Mouse (Mus musculus): ENCODE results near the gene Prkag2. TPM values are rescaled to one million over a fixed set of nuclear protein-coding genes. Genes with fewer than 3 reads are reported as not detected.

Prkag2 gene
- total RNA-seq, 2 experiments from 2014 or later: 12.3 to 20.6 TPM

DNA sequence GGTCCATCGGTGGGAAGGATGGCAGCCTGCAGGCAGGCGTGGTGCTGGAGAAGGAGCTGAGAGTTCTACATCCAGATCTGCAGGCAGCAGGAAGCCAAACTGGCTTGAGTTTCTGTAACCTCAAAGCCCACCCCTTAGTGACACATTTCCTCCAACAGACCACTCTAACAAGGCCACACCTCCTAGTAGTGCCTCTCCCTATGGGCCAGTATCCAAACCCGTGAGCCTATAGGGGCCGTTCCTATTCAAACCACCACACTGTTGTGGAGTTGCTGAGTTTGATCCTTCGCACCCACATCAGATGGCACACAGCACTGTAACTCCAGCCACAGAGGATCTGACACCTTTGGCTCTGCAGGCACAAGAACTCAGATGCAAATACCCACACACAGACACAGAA, 185.3 kb downstream of the Prkag2 start:
- DNase-seq: no peak

DNA sequence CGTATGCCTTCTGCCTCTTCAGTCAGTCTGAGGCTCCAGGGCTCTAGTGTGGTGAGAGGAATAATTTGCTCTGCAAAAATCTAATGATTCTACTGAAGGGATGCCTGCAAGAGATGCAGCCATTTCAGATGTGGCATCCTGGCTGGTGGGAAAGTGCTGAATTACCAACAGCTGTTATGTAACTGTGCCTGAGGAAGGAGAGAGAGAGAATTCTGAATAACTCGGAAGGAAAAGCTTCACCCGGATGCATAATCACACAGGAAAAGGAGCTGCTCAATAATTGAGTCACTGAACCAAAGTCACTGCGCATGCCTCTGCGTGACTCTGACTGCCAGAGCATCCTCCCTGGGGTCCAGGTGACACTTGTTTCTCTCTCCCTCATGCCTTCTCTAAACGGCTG, 186.8 kb downstream of the Prkag2 start:
- no peak for DNase-seq

DNA sequence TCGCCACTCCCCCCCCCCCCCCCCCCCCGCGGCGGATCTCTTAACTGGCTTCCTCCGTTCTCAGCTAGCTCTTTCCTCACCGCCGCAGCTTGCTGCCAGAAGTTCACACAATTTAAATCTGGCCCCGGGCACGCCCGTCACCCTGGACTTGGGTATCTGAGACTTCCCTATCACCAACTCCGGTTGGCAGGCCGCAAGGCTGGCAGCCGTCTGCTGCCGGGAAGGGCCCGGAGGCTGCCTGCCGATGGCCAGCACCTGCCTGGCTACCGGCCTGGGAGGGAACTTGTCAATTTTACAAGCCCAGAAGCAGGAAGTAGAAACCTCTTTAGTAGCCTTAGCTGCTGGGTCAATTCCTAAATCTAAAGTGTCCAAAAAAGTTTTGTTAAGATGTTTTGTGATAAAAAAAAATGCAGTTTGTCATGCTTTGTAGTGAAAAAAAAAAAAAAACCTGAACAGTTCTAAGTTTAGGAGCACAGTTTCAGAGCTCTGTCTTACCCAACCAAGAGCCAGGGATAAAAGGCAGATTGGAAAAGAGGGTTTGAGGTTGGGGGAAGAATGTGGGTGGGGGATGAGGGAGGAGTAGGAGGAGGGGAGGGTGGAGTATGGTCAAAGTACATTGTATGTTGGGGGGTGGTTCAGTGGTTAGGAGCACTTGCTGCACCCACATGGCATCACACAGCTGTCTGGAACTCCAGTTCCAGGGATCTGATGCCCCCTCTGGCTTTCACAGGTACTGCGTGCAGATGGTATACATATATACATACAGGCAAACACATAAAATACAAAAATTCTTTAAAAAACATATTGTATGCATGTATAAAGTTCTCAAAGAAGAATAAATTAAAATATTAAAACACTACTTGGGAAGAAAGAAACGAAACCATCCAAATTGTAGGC, 191.4 kb downstream of the Prkag2 start:
- peak; percentile 68 for DNase-seq

- DNase-seq: peak; percentile 80
Measured at GRCm38 (mm10) chr5:24908141-24908819, 192.2 kb downstream of the Prkag2 start.

DNA sequence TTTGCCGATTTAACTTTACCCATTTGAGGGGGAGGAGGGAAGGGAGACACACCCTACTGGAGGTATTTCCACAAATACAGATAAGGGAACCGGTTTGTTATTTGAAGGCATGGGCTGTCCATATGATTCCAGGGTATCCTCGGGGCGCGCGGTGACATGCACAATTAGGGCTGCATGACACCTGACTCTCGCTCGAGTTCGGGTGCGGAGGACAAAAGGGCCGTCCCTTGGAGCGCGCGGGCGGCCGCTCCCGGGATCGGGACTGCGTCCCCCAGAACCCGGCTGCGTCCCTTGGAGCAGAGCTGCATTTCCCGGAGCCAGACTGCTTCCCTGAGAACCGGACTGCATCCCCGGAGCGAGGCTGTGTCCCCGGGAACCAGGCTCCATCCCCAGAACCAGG, 192.7 kb downstream of the Prkag2 start:
- DNase-seq: no peak

DNA sequence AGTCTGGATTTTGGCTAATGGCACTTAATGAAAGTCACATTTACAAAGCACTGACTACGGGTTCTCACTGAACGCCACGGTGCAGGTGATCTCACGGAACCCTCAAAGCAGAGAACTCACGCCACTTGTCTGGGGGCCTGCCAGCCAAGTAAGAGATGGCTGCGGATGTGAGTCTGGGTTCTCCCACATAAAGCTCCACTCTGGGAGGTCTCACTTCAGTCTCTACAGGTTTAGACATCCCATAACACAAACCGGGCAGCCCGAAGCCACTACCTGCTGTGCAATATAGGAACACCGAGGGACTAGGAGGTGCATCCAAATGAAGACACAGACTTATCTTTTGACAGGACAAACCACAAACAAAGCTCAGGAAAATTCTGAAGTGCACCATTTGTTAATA, 193.6 kb downstream of the Prkag2 start:
- no peak for DNase-seq

- no peak for DNase-seq
Measured at GRCm38 (mm10) chr5:24904941-24905340, 195.5 kb downstream of the Prkag2 start.

DNA sequence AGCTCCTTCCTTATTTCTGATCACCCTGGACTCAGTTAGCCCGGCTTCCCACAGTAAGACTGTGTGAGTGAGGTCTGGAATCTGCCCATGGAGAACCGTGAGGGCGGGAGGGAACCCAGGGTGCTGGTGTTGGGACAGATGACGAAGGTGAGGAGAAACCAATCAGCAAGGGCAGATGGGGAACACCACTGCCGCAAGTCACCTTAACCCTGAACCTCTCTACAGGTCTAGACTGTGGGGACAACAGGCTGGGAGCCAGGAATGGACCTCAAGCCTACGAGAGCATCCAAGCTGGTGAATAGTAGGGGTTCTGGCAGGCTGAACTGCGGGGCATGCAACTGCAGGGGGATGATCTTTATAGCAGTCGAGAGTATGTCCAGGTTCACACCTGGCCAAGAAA, 196.0 kb downstream of the Prkag2 start:
- DNase-seq: no peak

- DNase-seq: no peak
Measured at GRCm38 (mm10) chr5:24904001-24904400, 196.4 kb downstream of the Prkag2 start.

GRCm38 (mm10) chr5:24902835-24903234, 197.6 kb downstream of the Prkag2 start:
- peak; percentile 23 for DNase-seq

- DNase-seq: no peak
Measured at GRCm38 (mm10) chr5:24895606-24896005, 204.8 kb downstream of the Prkag2 start.

DNA sequence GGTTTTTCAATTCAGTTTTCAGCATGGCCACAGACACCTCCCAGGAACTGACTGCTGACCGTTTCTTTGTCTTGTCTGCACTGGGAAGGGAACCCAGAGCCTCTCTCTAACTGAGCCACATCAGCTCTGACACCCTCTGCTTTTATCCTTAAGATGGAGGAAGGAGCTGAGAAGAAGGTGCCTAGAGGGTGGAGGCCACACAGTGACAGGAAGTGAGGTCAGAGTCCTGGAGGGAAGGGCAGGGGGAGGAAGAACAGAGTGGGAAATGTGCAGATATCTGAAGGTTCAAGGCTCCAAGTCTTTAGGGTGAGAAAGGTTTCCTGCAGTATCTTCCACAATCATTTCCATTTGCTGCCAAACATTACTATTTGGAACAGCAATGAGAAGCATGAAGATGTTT, 205.6 kb downstream of the Prkag2 start:
- DNase-seq: no peak

DNA sequence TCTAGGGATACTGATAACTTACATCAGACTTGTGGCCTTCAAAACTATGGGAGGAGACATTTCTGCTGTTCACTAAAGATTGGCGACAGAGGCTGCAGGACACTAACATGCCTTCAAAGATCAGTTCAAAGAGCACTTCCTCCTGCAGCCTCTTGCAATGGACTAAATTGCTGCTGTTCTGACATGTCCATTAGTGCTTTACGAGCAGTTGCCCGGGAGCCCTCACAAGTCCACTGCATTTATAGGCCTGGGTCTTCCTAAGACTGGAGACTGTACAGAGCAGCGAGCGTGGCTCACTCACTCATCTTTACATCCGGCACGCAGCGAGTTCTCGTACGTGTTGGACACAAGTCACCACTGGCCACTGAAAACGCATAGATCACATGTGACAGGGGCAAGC, 208.0 kb downstream of the Prkag2 start:
- DNase-seq: no peak

DNA sequence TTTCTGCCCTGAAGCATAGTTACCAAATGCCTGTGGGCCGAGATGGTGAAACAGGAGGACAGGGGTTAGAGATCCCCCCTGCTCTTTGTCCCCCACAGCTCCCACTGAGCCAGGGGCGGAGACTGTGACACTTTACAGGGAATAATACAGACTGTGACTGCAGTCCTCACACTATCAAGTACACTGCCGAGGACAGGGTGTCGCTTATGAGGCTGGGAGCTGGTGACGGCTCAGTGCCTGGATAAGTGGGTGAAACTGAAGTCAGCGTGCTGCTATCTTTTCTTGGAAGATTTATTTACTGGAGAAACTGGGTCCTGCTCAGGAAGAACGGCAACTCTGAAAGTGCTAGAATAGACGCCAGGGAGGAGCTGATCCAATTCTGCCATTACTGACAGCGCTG, 210.6 kb downstream of the Prkag2 start:
- no peak for DNase-seq

GRCm38 (mm10) chr5:24888874-24889591, 211.4 kb downstream of the Prkag2 start:
- DNase-seq: no peak

DNA sequence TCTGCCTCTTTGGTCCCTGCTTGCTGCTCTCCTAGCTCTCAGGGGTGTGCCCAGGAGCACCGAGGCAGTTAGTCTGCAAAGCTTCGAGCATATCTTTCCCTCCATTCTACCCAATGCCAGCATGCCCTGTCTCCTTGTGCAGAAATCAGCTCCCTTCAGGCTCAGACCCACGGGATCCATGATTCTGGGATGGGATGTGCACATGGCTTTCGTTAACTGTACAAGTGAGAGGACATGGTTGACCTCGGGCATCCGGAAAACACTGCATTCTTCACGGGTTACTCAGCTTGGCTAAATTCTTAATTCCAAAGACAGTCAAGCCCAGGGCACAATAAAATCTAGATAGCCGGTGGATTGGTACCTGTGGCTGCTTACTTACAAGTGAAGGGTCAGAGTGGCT, 213.2 kb downstream of the Prkag2 start:
- no peak for DNase-seq

- DNase-seq: no peak
Measured at GRCm38 (mm10) chr5:24878713-24879112, 221.7 kb downstream of the Prkag2 start.

- DNase-seq: no peak
Measured at GRCm38 (mm10) chr5:24877836-24878624, 222.4 kb downstream of the Prkag2 start.

- no peak for DNase-seq
Measured at GRCm38 (mm10) chr5:24876653-24877052, 223.8 kb downstream of the Prkag2 start.

DNA sequence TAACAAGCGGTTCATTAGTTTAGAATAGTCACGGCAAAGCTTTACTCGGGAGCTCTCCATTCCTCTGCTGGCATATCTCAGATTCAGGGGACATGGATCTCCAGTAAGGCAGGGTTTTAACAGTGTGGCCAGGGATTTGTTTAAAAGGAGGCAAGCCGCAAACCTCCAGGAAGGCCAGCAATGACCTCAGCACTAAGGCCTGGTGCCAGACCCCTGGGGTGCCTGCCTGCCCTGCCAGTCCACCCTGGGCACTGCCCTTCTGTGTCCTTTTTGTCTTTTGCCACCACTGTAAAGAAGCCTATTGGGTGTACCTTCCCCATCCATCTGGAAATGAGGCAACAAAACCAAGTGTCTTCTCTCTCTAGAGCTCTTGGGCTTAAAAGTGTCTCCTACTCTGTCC, 226.3 kb downstream of the Prkag2 start:
- DNase-seq: peak; percentile 33

DNA sequence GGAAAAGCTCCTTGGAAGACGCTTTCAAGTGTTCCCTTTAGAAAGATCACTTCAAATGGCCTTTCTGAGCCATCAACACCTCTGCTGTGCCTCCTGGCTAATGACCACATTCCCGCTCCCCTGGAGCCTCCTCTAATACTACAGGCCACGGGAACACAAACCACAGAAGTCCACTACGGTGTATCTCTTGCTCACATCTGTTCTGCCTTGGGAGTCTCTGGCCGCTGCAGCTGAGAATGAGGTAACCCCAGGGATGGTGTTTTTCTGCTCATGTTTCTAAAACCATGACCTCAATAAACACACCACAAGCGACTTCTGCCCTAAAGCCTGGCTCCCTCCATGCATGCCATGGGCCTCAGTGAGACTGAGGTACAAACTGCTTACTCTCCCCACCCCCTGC, 227.2 kb downstream of the Prkag2 start:
- no peak for DNase-seq

- no peak for DNase-seq
Measured at GRCm38 (mm10) chr5:24871276-24871675, 229.2 kb downstream of the Prkag2 start.
